Mouse (Mus musculus) brain, embryonic 14.5 days (tissue): Measurements from ENCODE around the gene Lmx1a. TPM values are rescaled to one million over a fixed set of nuclear protein-coding genes. Genes with fewer than 3 reads are reported as not detected.

Experiments used
- DNase-seq: peaks from one replicate; pipeline ENCODE4 v3.0.0-alpha.2; 2011; ENCODE audit warnings: low read depth
- CTCF ChIP-seq: fragments of 200-500 bp; IDR thresholded peaks from 2 replicates; pipeline ENCODE4 v1.5.1; 2012; ENCODE audit warnings: inconsistent platforms, mild to moderate bottlenecking, moderate library complexity, borderline replicate concordance; ENCODE audit not compliant: insufficient read depth, insufficient read length; ENCODE audit errors: extremely low read depth
- POLR2A ChIP-seq: fragments of 200-500 bp; IDR thresholded peaks from 2 replicates; pipeline ENCODE4 v1.6.1; 2012; ENCODE audit warnings: mild to moderate bottlenecking, inconsistent platforms, borderline replicate concordance; ENCODE audit not compliant: poor library complexity, insufficient read depth, insufficient read length, severe bottlenecking; ENCODE audit errors: extremely low read depth
- polyA plus RNA-seq: library from polyadenylated mRNA; depleted of rRNA; stranded (reverse); fragments of >200 nt; gene quantifications from 2 replicates; pipeline ENCODE4 v1.2.3, GENCODE M21; 2012; rRNA removed

The Lmx1a gene
- polyA plus RNA-seq, 1 experiment = 8.4 TPM

GRCm38 (mm10) chr1:167821125-167821524 lies 132.1 kb downstream of the Lmx1a start:
- TF ChIP-seq POLR2A (no peak), CTCF (no peak)

GRCm38 (mm10) chr1:167830291-167830690 lies 141.3 kb downstream of the Lmx1a start:
- no peak for DNase-seq

More at GRCm38 (mm10) chr1:167821125-167821524, 132.1 kb downstream of the Lmx1a start:
- no peak for DNase-seq

GRCm38 (mm10) chr1:167831601-167832000 lies 142.6 kb downstream of the Lmx1a start:
- no peak for DNase-seq
- TF ChIP-seq CTCF (no peak), POLR2A (no peak)

More at GRCm38 (mm10) chr1:167830291-167830690, 141.3 kb downstream of the Lmx1a start:
- no peak for TF ChIP-seq CTCF
- no peak for TF ChIP-seq POLR2A

GRCm38 (mm10) chr1:167854801-167855200 lies 165.8 kb downstream of the Lmx1a start:
- peak; percentile 11 for DNase-seq
- TF ChIP-seq CTCF (no peak), POLR2A (no peak)

- no peak for TF ChIP-seq POLR2A
- peak; percentile 14; the same call in 1 of the 2 replicates for TF ChIP-seq CTCF
Measured at GRCm38 (mm10) chr1:167872028-167872427, 183.0 kb downstream of the Lmx1a start.

GRCm38 (mm10) chr1:167874099-167874498 lies 185.1 kb downstream of the Lmx1a start:
- TF ChIP-seq POLR2A = no peak
- no peak for TF ChIP-seq CTCF
- DNase-seq = no peak

More at GRCm38 (mm10) chr1:167872028-167872427, 183.0 kb downstream of the Lmx1a start:
- no peak for DNase-seq

- no peak for DNase-seq
- no peak for TF ChIP-seq POLR2A
- no peak for TF ChIP-seq CTCF
Measured at GRCm38 (mm10) chr1:167877931-167878330, 188.9 kb downstream of the Lmx1a start.

- DNase-seq = no peak
- TF ChIP-seq POLR2A (no peak), CTCF (no peak)
Measured at GRCm38 (mm10) chr1:167878354-167878753, 189.3 kb downstream of the Lmx1a start.

- DNase-seq = no peak
- TF ChIP-seq CTCF (no peak), POLR2A (no peak)
Measured at GRCm38 (mm10) chr1:167885776-167886175, 196.7 kb downstream of the Lmx1a start.

- TF ChIP-seq CTCF (no peak), POLR2A (no peak)
- DNase-seq = peak; percentile 43
Measured at GRCm38 (mm10) chr1:167888120-167888519, 199.1 kb downstream of the Lmx1a start.

- no peak for TF ChIP-seq POLR2A
- peak; percentile 63; the same call in 1 of the 2 replicates for TF ChIP-seq CTCF
- DNase-seq = peak; percentile 73
Measured at GRCm38 (mm10) chr1:167888816-167889215, 199.8 kb downstream of the Lmx1a start.

- DNase-seq = peak; percentile 82
- peak; percentile 81; the same call in 1 of the 2 replicates for TF ChIP-seq CTCF
- TF ChIP-seq POLR2A = no peak
Measured at GRCm38 (mm10) chr1:167896234-167896633, 207.2 kb downstream of the Lmx1a start.

Other genes with a start within 250 kb of the Lmx1a start
- gene Lrrc52, start 222.5 kb upstream of the Lmx1a start, polyA plus RNA-seq = 0.06 TPM in 1 of 2 replicates, not detected in the other
- 7.6 and 10.3 TPM in 2 replicates for gene Rxrg, start 90.9 kb upstream of the Lmx1a start, polyA plus RNA-seq